Mouse (Mus musculus): Measurements from ENCODE around the gene Tex37.

Gene Tex37

GRCm38 (mm10) chr6:70918827-70919226 lies at the start of gene Tex37:
Gene Tex37, minus strand, starts transcription at chr6:70918927.
- DNase-seq (ENCODE audit: low spot score in 2 of 2), result no peak

- DNase-seq (ENCODE audit: low spot score in 2 of 2), result no peak
Observed at GRCm38 (mm10) chr6:70968291-70968690, 49.6 kb upstream of the Tex37 start.

GRCm38 (mm10) chr6:70967422-70967821 lies 48.7 kb upstream of the Tex37 start:
- no peak for DNase-seq (ENCODE audit: low spot score in 2 of 2)

- no peak for DNase-seq (ENCODE audit: low spot score in 2 of 2)
Observed at GRCm38 (mm10) chr6:70965694-70966093, 47.0 kb upstream of the Tex37 start.

GRCm38 (mm10) chr6:70964116-70964830 lies 45.5 kb upstream of the Tex37 start:
- no peak for DNase-seq (ENCODE audit: low spot score in 2 of 2)

- DNase-seq (ENCODE audit: low spot score in 2 of 2), result no peak
Observed at GRCm38 (mm10) chr6:70957341-70957940, 38.7 kb upstream of the Tex37 start.

- no peak for DNase-seq (ENCODE audit: low spot score in 2 of 2)
Observed at GRCm38 (mm10) chr6:70956936-70957335, 38.2 kb upstream of the Tex37 start.

GRCm38 (mm10) chr6:70956285-70956912 lies 37.7 kb upstream of the Tex37 start, which contains the start of gene Foxi3:
Gene Foxi3, plus strand, starts transcription at chr6:70956531.
- peak; percentile 4 to 17 for DNase-seq (ENCODE audit: low spot score in 2 of 2)

GRCm38 (mm10) chr6:70955841-70956240 lies 37.1 kb upstream of the Tex37 start:
- DNase-seq (ENCODE audit: low spot score in 2 of 2), result no peak

- no peak for DNase-seq (ENCODE audit: low spot score in 2 of 2)
Observed at GRCm38 (mm10) chr6:70955291-70955800, 36.6 kb upstream of the Tex37 start.

- DNase-seq (ENCODE audit: low spot score in 2 of 2), result no peak
Observed at GRCm38 (mm10) chr6:70954040-70954439, 35.3 kb upstream of the Tex37 start.

GRCm38 (mm10) chr6:70953274-70953673 lies 34.5 kb upstream of the Tex37 start:
- no peak for DNase-seq (ENCODE audit: low spot score in 2 of 2)

- no peak for DNase-seq (ENCODE audit: low spot score in 2 of 2)
Observed at GRCm38 (mm10) chr6:70931801-70932200, 13.1 kb upstream of the Tex37 start.

GRCm38 (mm10) chr6:70921274-70922074 lies 2.7 kb upstream of the Tex37 start:
- DNase-seq (ENCODE audit: low spot score in 2 of 2), result peak; percentile 14 to 35

- DNase-seq (ENCODE audit: low spot score in 2 of 2), result no peak
Observed at GRCm38 (mm10) chr6:70912396-70912765, 6.3 kb downstream of the Tex37 start.

GRCm38 (mm10) chr6:70911668-70912395 lies 6.9 kb downstream of the Tex37 start:
- no peak for DNase-seq (ENCODE audit: low spot score in 2 of 2)

- no peak for DNase-seq (ENCODE audit: low spot score in 2 of 2)
Observed at GRCm38 (mm10) chr6:70910285-70910684, 8.4 kb downstream of the Tex37 start.

GRCm38 (mm10) chr6:70909572-70909971 lies 9.2 kb downstream of the Tex37 start:
- no peak for DNase-seq (ENCODE audit: low spot score in 2 of 2)

- DNase-seq (ENCODE audit: low spot score in 2 of 2), result no peak
Observed at GRCm38 (mm10) chr6:70903689-70904088, 15.0 kb downstream of the Tex37 start.

- DNase-seq (ENCODE audit: low spot score in 2 of 2), result no peak
Observed at GRCm38 (mm10) chr6:70899594-70900003, 19.1 kb downstream of the Tex37 start.

GRCm38 (mm10) chr6:70898166-70898565 lies 20.6 kb downstream of the Tex37 start:
- DNase-seq (ENCODE audit: low spot score in 2 of 2), result no peak
